Mouse (Mus musculus) right cerebral cortex, postnatal 36 days (tissue): Measurements from ENCODE around the gene Magea1.
"Not testable (repeated sequence)": the region's sequence is repeated elsewhere in the genome, so short reads cannot be mapped to it uniquely, and the experiment has no call there.

Source experiments
- DNase-seq, 2 experiments: peaks; one replicate each; pipeline ENCODE4 v3.0.0; 2022; ENCODE audit warnings: low spot score in 2 of 2, mixed read lengths in 1 of 2

Magea1 gene

DNA sequence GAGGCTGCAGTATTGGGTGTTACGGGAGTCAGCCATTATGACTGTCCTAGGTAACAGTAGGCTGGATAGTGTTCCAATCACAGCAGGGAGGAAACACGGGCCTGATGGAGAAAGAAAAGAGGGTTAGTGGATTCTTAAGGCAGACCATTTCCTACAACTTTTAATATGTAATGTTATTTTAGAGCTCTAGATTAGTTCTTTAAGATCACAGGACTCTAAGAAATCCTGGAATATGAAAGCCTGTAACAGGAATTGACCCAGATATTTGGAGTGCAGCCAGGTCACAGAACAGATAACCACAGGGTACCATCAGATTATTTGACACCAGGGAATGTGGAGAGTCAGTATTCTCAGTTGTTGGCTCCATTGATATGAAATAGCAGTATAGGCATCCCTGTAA is at the start of gene Magea1:
TSS of gene Magea1 (minus strand) at position 101 of the 400 bp plus-strand sequence.
- DNase-seq, result not testable (repeated sequence)

DNA sequence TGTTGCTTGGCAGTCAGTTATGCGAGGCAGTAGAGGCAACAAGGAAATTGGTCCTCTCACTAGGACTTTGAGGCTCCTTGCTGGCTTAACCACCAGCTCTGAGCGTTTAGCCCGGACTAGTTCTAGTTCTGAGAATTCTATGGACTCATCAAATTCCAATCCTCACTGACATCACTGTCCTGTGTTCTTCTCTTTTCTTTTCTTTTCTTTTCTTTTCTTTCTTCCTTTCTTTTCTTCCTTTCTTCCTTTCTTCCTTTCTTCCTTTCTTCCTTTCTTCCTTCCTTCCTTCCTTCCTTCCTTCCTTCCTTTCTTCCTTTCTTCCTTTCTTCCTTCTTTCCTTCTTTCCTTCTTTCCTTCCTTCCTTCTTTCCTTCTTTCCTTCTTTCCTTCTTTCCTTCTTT is 38.7 kb upstream of the Magea1 start, which contains the start of gene Cldn34b2:
TSS of gene Cldn34b2 (minus strand) at position 101 of the 400 bp plus-strand sequence.
- not testable (repeated sequence) for DNase-seq

DNA sequence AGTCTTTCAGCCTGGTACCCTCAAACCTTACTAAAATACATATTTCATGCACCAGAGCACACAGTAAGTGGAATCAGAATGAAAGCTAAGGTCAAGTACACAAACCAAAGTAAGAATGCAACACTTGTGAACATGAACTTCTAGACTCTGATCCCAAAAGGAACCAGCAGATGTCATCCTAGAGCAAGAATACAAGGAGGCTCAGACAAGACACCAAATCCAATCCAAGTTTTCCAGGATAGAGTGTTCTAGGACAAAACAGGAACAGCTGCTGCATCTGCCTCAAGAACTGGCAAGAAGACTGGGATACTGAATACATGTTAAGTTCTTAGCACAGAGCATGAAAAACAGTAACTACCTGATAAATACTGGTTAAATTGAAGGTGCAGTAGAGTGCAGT is 8.4 kb upstream of the Magea1 start:
- peak in 1 of 2 experiments; percentile 1 for DNase-seq

- DNase-seq, result not testable (repeated sequence)
Observed at GRCm38 (mm10) chrX:155093566-155093965, 4.0 kb upstream of the Magea1 start, which contains the start of gene Magea2. TSS of gene Magea2 (minus strand) at chrX:155093666.

DNA sequence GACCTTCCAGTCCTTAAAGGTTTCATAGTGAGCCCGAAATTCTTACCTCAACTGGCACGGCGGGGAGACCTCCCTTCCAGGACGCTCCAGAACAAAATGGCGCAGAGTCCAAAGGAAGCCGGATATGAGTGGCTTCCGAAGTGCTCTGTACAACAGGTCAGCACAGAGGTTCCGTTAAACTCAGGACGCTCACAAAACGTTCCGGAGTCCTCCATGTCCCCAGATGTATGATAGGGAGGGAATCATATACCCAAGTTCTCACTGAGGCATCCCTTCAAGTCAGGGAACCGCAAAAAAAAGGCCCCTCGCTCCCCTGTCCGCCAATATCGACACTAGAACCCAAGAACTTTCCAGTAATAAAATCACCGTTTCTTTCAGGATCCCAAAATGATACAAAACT is 26.5 kb downstream of the Magea1 start, which contains the start of gene Magea5:
TSS of gene Magea5 (minus strand) at position 101 of the 400 bp plus-strand sequence.
- DNase-seq, result not testable (repeated sequence)
